Mouse (Mus musculus): ENCODE results near the gene Zfp358.

DNA sequence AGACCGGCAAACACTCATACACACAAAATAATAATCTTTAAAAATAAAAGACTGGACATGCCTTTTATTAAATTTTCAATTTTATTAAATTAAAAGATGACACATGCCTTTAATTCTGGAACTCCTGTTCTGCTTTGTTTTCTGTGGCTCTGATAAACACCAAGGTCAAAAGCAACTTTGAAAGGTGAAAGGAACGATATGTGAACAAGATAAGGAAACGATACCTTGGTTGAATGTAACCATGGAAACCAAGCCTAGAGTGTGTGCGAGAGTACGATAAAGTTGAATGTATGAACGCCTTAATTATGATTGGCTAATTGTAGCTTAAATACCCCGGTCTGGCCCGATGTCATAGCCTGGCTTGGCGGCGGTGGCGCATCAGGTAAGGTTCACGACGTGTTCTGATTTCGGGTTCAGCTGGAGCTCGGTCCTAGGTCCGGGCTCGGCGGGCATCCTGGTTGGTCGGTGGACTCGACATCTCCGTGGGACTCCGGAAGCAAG lies 10.6 kb upstream of the Zfp358 start:
- TF ChIP-seq CTCF (IDR thresholded peaks at IDR 0.05) (no peak), EP300 (IDR thresholded peaks at IDR 0.05) (no peak)

Data from lung, postnatal 0 days (tissue).